Mouse (Mus musculus) limb, embryonic 15.5 days (tissue): ENCODE measurements around the gene Slc23a2. TPM values are rescaled to one million over a fixed set of nuclear protein-coding genes. Genes with fewer than 3 reads are reported as not detected.

Experiments
- ATAC-seq: fragments of 200-750 bp; cut with Nextera tagmentation; 2 replicates; pipeline ENCODE4 v1.8.0; 2017; ENCODE audit warnings: low read depth, moderate TSS enrichment; ENCODE audit not compliant: insufficient number of reproducible peaks, low FRiP score, low TSS enrichment
- H3K27ac ChIP-seq: fragments of 300-500 bp; sonication (generic); 2 replicates; pipeline ENCODE4 v1.5.1; 2015; ENCODE audit warnings: moderate library complexity, mild to moderate bottlenecking, inconsistent platforms
- H3K27me3 ChIP-seq: fragments of 300-500 bp; sonication (generic); 2 replicates; pipeline ENCODE4 v1.6.1; 2015; ENCODE audit warnings: inconsistent platforms
- H3K36me3 ChIP-seq: fragments of 300-500 bp; sonication (generic); 2 replicates; pipeline ENCODE4 v1.6.1; 2015; ENCODE audit warnings: inconsistent platforms
- H3K4me1 ChIP-seq: fragments of 300-500 bp; sonication (generic); 2 replicates; pipeline ENCODE4 v1.6.1; 2015; ENCODE audit warnings: inconsistent platforms
- H3K4me2 ChIP-seq: fragments of 300-500 bp; sonication (generic); 2 replicates; pipeline ENCODE4 v1.6.1; 2015; ENCODE audit warnings: mild to moderate bottlenecking, inconsistent platforms
- H3K4me3 ChIP-seq: fragments of 300-500 bp; sonication (generic); 2 replicates; pipeline ENCODE4 v1.5.1; 2015; ENCODE audit warnings: mild to moderate bottlenecking, inconsistent platforms
- H3K9ac ChIP-seq: fragments of 300-500 bp; sonication (generic); 2 replicates; pipeline ENCODE4 v1.6.1; 2015; ENCODE audit warnings: inconsistent platforms
- H3K9me3 ChIP-seq: fragments of 300-500 bp; sonication (generic); 2 replicates; pipeline ENCODE4 v1.6.1; 2016; ENCODE audit warnings: inconsistent platforms
- WGBS: fragments of 180-500 bp; shearing (Covaris S2); methylation state at CpG from one replicate; pipeline ENCODE4 v1.1.7; 2015; 5-methylcytosine and 5-hydroxymethylcytosine counted together
- polyA plus RNA-seq: library from polyadenylated mRNA; unstranded; fragments of >200 nt; fragmentation: Nextera tagmentation; extraction: Ambion mirVana; gene quantifications from 2 replicates; pipeline ENCODE4 v1.2.1, GENCODE M21; 2015

Slc23a2 gene
- polyA plus RNA-seq, 1 experiment from 2014 or later, result 11.5 TPM

- ATAC-seq, result no peak
- no peak overlapping the region for H3K9ac ChIP-seq
- 83% methylated on average over 15 of the region's 15 CpGs for WGBS
- peaks cover 23% of the 10 kb centered on the region for H3K4me1 ChIP-seq
- no peak overlapping the region for H3K4me2 ChIP-seq
- no peak overlapping the region for H3K27ac ChIP-seq
- no peak overlapping the region for H3K4me3 ChIP-seq
- no peaks in the 10 kb centered on the region for H3K27me3 ChIP-seq
- H3K36me3 ChIP-seq, result no peaks in the 10 kb centered on the region
- no peaks in the 10 kb centered on the region; the same call in 1 of the 2 replicates for H3K9me3 ChIP-seq
These were observed 100.3 kb downstream of the Slc23a2 start for GRCm38 (mm10) chr2:132044320-132045274.

- H3K9ac ChIP-seq, result no peak overlapping the region
- H3K36me3 ChIP-seq, result no peaks in the 10 kb centered on the region
- H3K9me3 ChIP-seq, result no peaks in the 10 kb centered on the region; the same call in 1 of the 2 replicates
- peak; percentile 95 for ATAC-seq
- H3K27ac ChIP-seq, result peak overlapping the region; percentile 86
- peaks cover 23% of the 10 kb centered on the region for H3K4me1 ChIP-seq
- H3K4me3 ChIP-seq, result no peak overlapping the region
- peak overlapping the region; percentile 36 for H3K4me2 ChIP-seq
- 23% methylated on average over 13 of the region's 13 CpGs for WGBS
- H3K27me3 ChIP-seq, result no peaks in the 10 kb centered on the region
These were observed 101.7 kb downstream of the Slc23a2 start for GRCm38 (mm10) chr2:132043101-132043621.

GRCm38 (mm10) chr2:132039894-132040293 lies 105.0 kb downstream of the Slc23a2 start:
- WGBS, result 49% methylated on average over 7 of the region's 7 CpGs
- Histone ChIP-seq H3K9ac (no peak overlapping the region), H3K27me3 (no peaks in the 10 kb centered on the region), H3K4me2 (no peak overlapping the region), H3K9me3 (no peaks in the 10 kb centered on the region; the same call in 1 of the 2 replicates), H3K4me1 (peaks cover 28% of the 10 kb centered on the region), H3K36me3 (no peaks in the 10 kb centered on the region), H3K4me3 (no peak overlapping the region), H3K27ac (no peak overlapping the region)
- ATAC-seq, result no peak

- ATAC-seq, result no peak
- H3K4me3 ChIP-seq, result no peak overlapping the region
These were observed 108.6 kb downstream of the Slc23a2 start for GRCm38 (mm10) chr2:132036326-132036725.

DNA sequence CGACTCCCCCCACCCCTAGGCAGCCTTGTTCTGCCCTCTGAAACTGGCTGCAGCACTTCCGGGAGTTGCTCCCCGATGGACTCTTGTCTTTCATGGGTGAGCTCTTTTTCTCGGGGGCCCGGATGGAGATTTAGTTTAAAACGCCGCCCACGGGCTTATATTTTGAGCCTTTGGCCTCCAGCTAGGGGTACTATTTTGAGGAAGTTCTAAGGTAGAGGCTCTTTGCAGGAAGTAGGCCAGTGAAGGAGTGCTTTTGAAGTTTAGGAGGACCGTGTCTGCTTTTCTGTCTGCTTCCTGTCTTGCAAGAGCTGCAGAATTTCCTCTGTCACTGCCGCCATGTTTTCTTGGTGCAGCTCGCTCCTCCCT lies 109.5 kb downstream of the Slc23a2 start:
- WGBS, result 74% methylated on average over 11 of the region's 11 CpGs
- peaks cover 15% of the 10 kb centered on the region for H3K4me1 ChIP-seq

More at GRCm38 (mm10) chr2:132036326-132036725, 108.6 kb downstream of the Slc23a2 start:
- Histone ChIP-seq H3K9me3 (no peaks in the 10 kb centered on the region; the same call in 1 of the 2 replicates), H3K4me2 (no peak overlapping the region), H3K36me3 (no peaks in the 10 kb centered on the region), H3K4me1 (peaks cover 6% of the 10 kb centered on the region; the same call in 1 of the 2 replicates), H3K27me3 (no peaks in the 10 kb centered on the region), H3K27ac (no peak overlapping the region), H3K9ac (no peak overlapping the region)
- WGBS, result 71% methylated on average over 5 of the region's 5 CpGs

GRCm38 (mm10) chr2:132034590-132035469 lies 110.1 kb downstream of the Slc23a2 start:
- 67% methylated on average over 4 of the region's 4 CpGs for WGBS
- peak overlapping the region; percentile 23 for H3K27ac ChIP-seq
- H3K4me2 ChIP-seq, result no peak overlapping the region
- no peaks in the 10 kb centered on the region; the same call in 1 of the 2 replicates for H3K27me3 ChIP-seq
- ATAC-seq, result no peak
- H3K9me3 ChIP-seq, result no peaks in the 10 kb centered on the region
- H3K4me1 ChIP-seq, result peaks cover 20% of the 10 kb centered on the region
- no peaks in the 10 kb centered on the region for H3K36me3 ChIP-seq
- H3K4me3 ChIP-seq, result no peak overlapping the region
- H3K9ac ChIP-seq, result no peak overlapping the region

More for the DNA sequence above, 109.5 kb downstream of the Slc23a2 start:
- Histone ChIP-seq H3K4me3 (no peak overlapping the region), H3K27me3 (no peaks in the 10 kb centered on the region), H3K27ac (peak overlapping the region; percentile 23), H3K9ac (no peak overlapping the region), H3K4me2 (no peak overlapping the region), H3K36me3 (no peaks in the 10 kb centered on the region), H3K9me3 (no peaks in the 10 kb centered on the region)
- no peak for ATAC-seq

GRCm38 (mm10) chr2:132031364-132032095 lies 113.4 kb downstream of the Slc23a2 start:
- Histone ChIP-seq H3K36me3 (no peaks in the 10 kb centered on the region), H3K27me3 (peaks cover 31% of the 10 kb centered on the region), H3K4me2 (0 out of 2 replicates have a peak overlapping the region, but pooled peaks have one; percentile 90), H3K9me3 (no peaks in the 10 kb centered on the region), H3K27ac (peak overlapping the region; percentile 81; the same call in 1 of the 2 replicates), H3K4me3 (no peak overlapping the region), H3K4me1 (peaks cover 43% of the 10 kb centered on the region), H3K9ac (no peak overlapping the region)
- no peak for ATAC-seq
- 66% methylated on average over 11 of the region's 11 CpGs for WGBS

- H3K4me1 ChIP-seq, result peaks cover 43% of the 10 kb centered on the region
- peak overlapping the region; percentile 90 for H3K4me2 ChIP-seq
- peak overlapping the region; percentile 81 for H3K27ac ChIP-seq
- peak overlapping the region; percentile 58 for H3K4me3 ChIP-seq
- peak; percentile 21; the same call in 1 of the 2 replicates for ATAC-seq
- 15% methylated on average over 23 of the region's 23 CpGs for WGBS
- no peaks in the 10 kb centered on the region for H3K36me3 ChIP-seq
- no peaks in the 10 kb centered on the region for H3K9me3 ChIP-seq
- peak overlapping the region; percentile 44 for H3K9ac ChIP-seq
- H3K27me3 ChIP-seq, result peaks cover 32% of the 10 kb centered on the region
These were observed 114.2 kb downstream of the Slc23a2 start for GRCm38 (mm10) chr2:132030418-132031363.

DNA sequence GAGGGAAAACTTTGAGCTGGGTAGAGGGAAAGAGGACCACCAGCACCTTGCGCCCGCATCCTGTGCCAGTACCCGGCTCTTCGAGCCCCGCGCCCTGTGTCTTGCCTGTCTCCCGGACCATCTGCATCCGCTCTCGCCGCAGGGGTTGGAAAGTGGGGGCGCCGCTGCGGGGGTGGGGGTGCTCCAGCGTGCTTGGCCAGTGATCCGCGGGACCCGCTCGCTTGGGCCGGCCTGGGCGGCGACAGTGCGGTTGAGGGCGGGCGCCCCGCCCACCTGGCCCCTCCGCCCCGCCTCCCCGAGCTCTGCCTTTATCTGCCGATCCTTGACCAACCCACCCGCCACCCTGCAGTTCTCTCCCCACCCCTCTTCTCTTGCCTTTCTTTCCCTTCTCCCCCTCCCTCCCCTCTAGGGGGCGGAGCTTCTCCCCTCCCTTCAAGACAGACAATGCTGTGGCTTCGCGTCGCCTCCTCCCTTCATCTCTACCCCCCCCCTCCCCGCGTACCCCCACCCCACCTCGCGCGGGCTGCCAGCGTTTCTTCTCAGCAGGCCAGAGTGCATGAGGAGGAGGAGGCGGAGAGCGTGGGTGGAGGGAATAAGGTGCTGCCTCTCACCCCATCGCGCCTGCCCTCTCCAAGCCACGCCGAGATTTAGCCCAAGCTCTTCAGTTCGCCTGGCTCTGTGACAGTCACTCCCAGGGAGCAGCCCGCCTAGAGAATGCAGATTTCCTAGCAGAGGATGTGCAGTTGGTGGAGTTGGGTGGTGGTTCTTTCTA lies 115.1 kb downstream of the Slc23a2 start, which contains the start of gene Rassf2:
Rassf2 (minus strand) TSS at position 613 of the 772 bp plus-strand sequence.
- Histone ChIP-seq H3K4me2 (peak within 1 kb of the TSS; percentile 90), H3K4me1 (peaks cover 38% of the 10 kb centered on the region), H3K4me3 (peak within 1 kb of the TSS; percentile 58), H3K27me3 (peaks cover 32% of the 10 kb centered on the region), H3K27ac (peak within 1 kb of the TSS; percentile 81), H3K9me3 (no peaks in the 10 kb centered on the region), H3K9ac (peak within 1 kb of the TSS; percentile 47), H3K36me3 (no peaks in the 10 kb centered on the region)
- whole genome bisulfite sequencing, result 0% methylated on average over 25 of the region's 48 CpGs
- ATAC-seq, result peak; percentile 80
